Mouse (Mus musculus) liver, adult 2 months (tissue): Measurements from ENCODE around the gene Pck2. TPM values are rescaled to one million over a fixed set of nuclear protein-coding genes. Genes with fewer than 3 reads are reported as not detected.

Experiments used
- DNase-seq: peaks from one replicate; pipeline ENCODE4 v3.0.0-alpha.2; 2011; ENCODE audit warnings: low read depth, low spot score; ENCODE audit errors: extremely low read depth
- H3K27ac ChIP-seq: fragments of 200-500 bp; replicated peaks from 2 replicates; pipeline ENCODE4 v1.5.1; 2012; ENCODE audit warnings: low read depth, mild to moderate bottlenecking, control low read depth, inconsistent platforms, low read length; ENCODE audit not compliant: insufficient read depth
- H3K27me3 ChIP-seq: fragments of 200-500 bp; 2 replicates; pipeline ENCODE4 v1.6.1; 2012; ENCODE audit warnings: mild to moderate bottlenecking, moderate library complexity, low read length, inconsistent platforms; ENCODE audit not compliant: control insufficient read depth, insufficient read depth
- H3K36me3 ChIP-seq: fragments of 200-500 bp; 2 replicates; pipeline ENCODE4 v1.6.1; 2012; ENCODE audit warnings: low read length, inconsistent platforms; ENCODE audit not compliant: control insufficient read depth, insufficient read depth
- H3K4me1 ChIP-seq: fragments of 200-500 bp; 2 replicates; pipeline ENCODE4 v1.6.1; 2011; ENCODE audit warnings: low read length; ENCODE audit not compliant: control insufficient read depth, insufficient read depth
- H3K4me3 ChIP-seq: fragments of 200-500 bp; 2 replicates; pipeline ENCODE4 v1.5.1; 2011; ENCODE audit warnings: low read depth, mild to moderate bottlenecking, control low read depth, low read length, moderate library complexity; ENCODE audit not compliant: insufficient read depth
- H3K79me2 ChIP-seq: fragments of 200-500 bp; 2 replicates; pipeline ENCODE4 v1.6.1; 2012; ENCODE audit warnings: inconsistent platforms, mild to moderate bottlenecking, low read length, moderate library complexity; ENCODE audit not compliant: control insufficient read depth, insufficient read depth
- H3K9ac ChIP-seq: fragments of 200-500 bp; 2 replicates; pipeline ENCODE4 v1.6.1; 2012; ENCODE audit warnings: low read depth, mild to moderate bottlenecking, control low read depth, inconsistent platforms, low read length
- CTCF ChIP-seq: fragments of 200-500 bp; IDR thresholded peaks from 2 replicates; pipeline ENCODE4 v1.5.1; 2011; ENCODE audit warnings: low read depth, low read length, control low read depth
- POLR2A ChIP-seq: fragments of 200-500 bp; IDR thresholded peaks from 2 replicates; pipeline ENCODE4 v1.6.1; 2011; ENCODE audit warnings: low read length, control low read depth; ENCODE audit not compliant: insufficient read depth; ENCODE audit errors: extremely low read depth
- WGBS: fragments of 180-500 bp; shearing (Covaris S2); methylation state at CpG from one replicate; pipeline ENCODE4 v1.1.7; 2018; 5-methylcytosine and 5-hydroxymethylcytosine counted together
- polyA plus RNA-seq: library from polyadenylated mRNA; depleted of rRNA; stranded (reverse); fragments of >200 nt; gene quantifications from 2 replicates; pipeline ENCODE4 v1.2.3, GENCODE M21; 2012
- total RNA-seq: library from RNA; depleted of rRNA; stranded (reverse); fragments of >200 nt; gene quantifications from 2 replicates; pipeline ENCODE4 v1.2.3, GENCODE M21; 2014

The Pck2 gene
- total and polyA plus RNA-seq, 2 experiments: 1.2 to 7.3 TPM

DNA sequence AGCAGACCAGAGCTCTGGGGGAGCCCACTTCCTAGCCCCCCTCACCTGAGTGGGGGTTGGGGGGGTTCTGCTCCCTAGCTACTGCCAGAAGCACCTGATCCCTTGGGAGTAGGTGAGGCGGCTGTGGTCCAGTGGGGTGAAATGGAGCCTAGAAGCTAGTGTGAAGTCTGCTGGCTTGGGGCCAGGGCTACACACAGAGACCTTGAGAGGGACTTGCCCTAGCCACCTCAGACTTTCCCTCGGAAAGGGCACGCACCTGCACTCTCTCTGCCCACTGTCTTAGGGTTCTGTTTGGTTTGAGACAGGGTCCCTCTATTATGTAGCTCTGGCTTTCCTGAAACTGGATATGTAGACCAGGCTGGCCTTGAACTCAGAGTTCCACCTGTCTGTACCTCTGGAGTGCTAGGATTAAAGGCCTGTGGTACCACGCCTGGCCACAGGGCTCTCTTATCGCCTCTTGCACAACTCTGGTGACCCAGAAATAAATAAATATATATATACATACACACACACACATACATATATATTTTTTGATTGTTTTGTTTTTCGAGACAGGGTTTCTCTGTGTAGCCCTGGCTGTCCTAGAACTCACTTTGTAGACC, 38.7 kb downstream of the Pck2 start:
- peaks cover 2% of the 10 kb centered on the region for H3K4me1 ChIP-seq
- TF ChIP-seq POLR2A: no peak
- no peak for TF ChIP-seq CTCF

DNA sequence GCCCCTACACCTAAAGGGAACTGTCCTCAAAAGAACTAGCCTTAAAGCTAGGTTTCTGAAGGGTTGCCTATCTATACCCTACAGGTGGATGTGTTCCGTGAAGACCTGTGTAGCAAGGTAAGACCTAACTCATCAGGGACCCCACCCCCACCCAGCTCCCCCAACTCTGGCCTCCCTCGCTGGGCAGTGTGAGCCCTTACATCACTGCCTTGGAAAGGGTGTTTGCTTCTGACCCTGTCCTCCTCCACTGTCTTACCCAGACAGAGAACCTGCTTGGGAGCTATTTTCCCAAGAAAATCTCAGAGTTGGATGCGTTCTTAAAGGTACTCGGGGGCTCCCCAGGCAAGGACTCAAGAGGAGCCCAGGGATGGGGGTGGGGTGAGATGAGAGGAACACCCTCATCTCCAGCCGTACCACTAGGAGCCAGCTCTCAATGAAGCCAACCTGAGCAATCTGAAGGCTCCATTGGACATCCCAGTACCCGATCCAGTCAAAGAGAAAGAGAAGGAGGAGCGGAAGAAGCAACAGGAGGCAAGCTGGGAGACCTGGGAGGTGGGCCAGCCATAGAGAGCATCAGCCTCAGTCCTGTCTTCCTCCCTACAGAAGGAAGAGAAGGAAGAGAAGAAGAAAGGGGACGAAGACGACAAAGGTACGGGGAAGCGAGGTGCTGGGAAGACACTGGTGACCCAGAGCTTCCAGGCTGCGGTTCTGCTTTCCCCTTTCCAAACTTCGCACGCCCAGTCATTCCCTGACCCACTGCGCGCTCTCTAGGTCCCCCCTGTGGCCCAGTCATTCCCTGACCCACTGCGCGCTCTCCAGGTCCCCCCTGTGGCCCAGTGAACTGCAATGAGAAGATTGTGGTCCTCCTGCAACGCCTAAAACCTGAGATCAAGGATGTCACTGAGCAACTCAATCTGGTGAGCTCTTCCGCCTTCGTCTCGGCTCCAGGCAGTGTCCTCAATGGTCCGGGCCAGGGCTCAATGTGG, 39.7 kb downstream of the Pck2 start:
- no peak for TF ChIP-seq POLR2A
- TF ChIP-seq CTCF: no peak
- Histone ChIP-seq H3K27me3 (no peaks in the 10 kb centered on the region), H3K36me3 (peaks cover 10% of the 10 kb centered on the region; the same call in 1 of the 2 replicates), H3K27ac (no peak overlapping the region), H3K4me3 (no peak overlapping the region), H3K4me1 (peaks cover 2% of the 10 kb centered on the region), H3K9ac (no peak overlapping the region), H3K79me2 (0 out of 2 replicates have a peak, but pooled peaks cover 9% of the 10 kb centered on the region)
- no peak for DNase-seq
- WGBS: 93% methylated on average over 23 of the region's 23 CpGs

More for the DNA sequence above, 38.7 kb downstream of the Pck2 start:
- DNase-seq: peak; percentile 63
- Histone ChIP-seq H3K27ac (peak overlapping the region; percentile 89), H3K9ac (peak overlapping the region; percentile 89), H3K4me3 (peak overlapping the region; percentile 81), H3K27me3 (no peaks in the 10 kb centered on the region), H3K36me3 (peaks cover 10% of the 10 kb centered on the region; the same call in 1 of the 2 replicates), H3K79me2 (0 out of 2 replicates have a peak, but pooled peaks cover 9% of the 10 kb centered on the region)
- 10% methylated on average over 6 of the region's 6 CpGs for WGBS

DNA sequence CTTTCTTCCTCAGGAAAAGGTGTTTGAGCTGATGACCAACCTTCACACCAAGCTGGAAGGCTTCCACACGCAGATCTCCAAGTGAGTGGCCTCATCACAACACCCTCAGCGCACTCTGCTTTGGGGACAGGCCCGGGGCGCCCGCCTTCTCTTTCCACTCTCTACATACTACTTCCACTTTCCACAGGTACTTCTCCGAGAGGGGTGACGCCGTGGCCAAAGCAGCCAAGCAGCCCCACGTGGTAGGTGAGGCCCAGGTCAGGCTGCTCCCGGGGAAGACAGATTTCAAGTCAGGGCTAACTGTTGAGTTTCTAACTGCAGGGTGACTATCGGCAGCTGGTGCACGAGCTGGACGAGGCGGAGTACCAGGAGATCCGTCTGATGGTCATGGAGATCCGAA, 40.7 kb downstream of the Pck2 start:
- H3K9ac ChIP-seq: no peak overlapping the region
- TF ChIP-seq POLR2A (no peak), CTCF (no peak)
- no peak overlapping the region for H3K4me3 ChIP-seq
- H3K79me2 ChIP-seq: 0 out of 2 replicates have a peak, but pooled peaks cover 9% of the 10 kb centered on the region
- 94% methylated on average over 16 of the region's 16 CpGs for WGBS
- no peak overlapping the region for H3K27ac ChIP-seq
- H3K4me1 ChIP-seq: peaks cover 4% of the 10 kb centered on the region
- H3K27me3 ChIP-seq: no peaks in the 10 kb centered on the region
- peaks cover 10% of the 10 kb centered on the region; the same call in 1 of the 2 replicates for H3K36me3 ChIP-seq
- DNase-seq: no peak

DNA sequence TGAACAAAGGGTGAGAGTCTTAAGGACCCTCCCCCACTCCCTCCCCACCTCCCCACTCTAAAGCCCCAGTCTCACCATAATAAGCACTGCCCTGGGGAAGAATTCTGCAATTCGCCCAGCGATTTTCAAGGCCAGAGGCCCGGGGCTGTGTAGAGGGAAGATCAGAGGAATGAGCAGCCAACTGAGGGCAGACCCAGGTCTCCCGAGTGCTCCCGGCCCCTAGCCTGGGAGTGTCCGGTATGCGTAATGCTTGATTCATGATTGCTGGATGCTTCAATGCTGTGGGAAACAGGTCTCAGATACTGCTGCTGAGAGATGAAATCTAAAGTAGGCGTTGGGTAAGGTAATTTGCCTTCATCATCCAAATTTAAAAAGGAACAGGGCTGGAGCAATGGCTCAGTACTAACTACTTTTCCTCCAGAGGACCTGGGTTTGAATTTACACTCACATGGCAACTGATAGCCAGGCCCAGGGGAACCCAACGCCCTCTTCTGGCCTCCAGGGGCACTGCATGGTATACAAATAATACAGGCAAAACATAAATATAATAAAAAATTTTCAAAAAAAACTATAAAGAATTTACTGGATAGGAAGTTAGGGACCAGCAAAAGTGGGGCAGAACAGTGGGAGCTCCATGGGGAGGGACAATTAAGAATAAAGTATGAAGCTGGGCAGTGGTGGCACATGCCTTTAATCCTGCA, 42.1 kb downstream of the Pck2 start:
- Histone ChIP-seq H3K36me3 (peaks cover 12% of the 10 kb centered on the region; the same call in 1 of the 2 replicates), H3K9ac (no peak overlapping the region), H3K4me3 (no peak overlapping the region), H3K27ac (no peak overlapping the region), H3K4me1 (peaks cover 9% of the 10 kb centered on the region), H3K27me3 (no peaks in the 10 kb centered on the region), H3K79me2 (0 out of 2 replicates have a peak, but pooled peaks cover 6% of the 10 kb centered on the region)
- TF ChIP-seq CTCF (peak; percentile 72), POLR2A (no peak)
- 76% methylated on average over 9 of the region's 9 CpGs for WGBS
- DNase-seq: no peak

DNA sequence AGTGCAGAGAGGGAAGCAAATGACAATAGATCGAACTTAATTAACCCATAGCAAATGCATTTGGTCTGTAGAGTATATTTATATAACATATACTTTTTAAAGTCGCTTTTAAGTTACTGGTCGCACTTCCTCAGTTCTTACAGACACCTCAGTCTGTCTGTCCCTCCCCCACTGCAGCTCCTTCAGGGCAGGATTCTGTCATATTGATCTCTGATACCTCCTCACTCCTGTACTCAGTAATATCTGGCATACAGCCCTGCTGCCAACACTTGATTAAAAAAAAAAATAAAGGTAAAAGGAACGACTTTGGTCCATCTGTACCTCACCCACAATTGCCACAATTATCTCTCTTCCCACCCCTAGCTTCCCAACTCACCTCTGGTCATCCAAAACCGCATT, 44.2 kb downstream of the Pck2 start:
- Histone ChIP-seq H3K4me3 (peak overlapping the region; percentile 81), H3K79me2 (peaks cover 6% of the 10 kb centered on the region; the same call in 1 of the 2 replicates), H3K36me3 (peaks cover 16% of the 10 kb centered on the region), H3K4me1 (peaks cover 8% of the 10 kb centered on the region), H3K9ac (peak overlapping the region; percentile 80), H3K27ac (peak overlapping the region; percentile 62), H3K27me3 (no peaks in the 10 kb centered on the region)
- peak; percentile 61 for DNase-seq
- 32% methylated on average over 5 of the region's 5 CpGs for WGBS
- no peak for TF ChIP-seq CTCF
- no peak for TF ChIP-seq POLR2A
